29 mouse cellular contexts compared by ENCODE assay signal in the genomic region with DNA sequence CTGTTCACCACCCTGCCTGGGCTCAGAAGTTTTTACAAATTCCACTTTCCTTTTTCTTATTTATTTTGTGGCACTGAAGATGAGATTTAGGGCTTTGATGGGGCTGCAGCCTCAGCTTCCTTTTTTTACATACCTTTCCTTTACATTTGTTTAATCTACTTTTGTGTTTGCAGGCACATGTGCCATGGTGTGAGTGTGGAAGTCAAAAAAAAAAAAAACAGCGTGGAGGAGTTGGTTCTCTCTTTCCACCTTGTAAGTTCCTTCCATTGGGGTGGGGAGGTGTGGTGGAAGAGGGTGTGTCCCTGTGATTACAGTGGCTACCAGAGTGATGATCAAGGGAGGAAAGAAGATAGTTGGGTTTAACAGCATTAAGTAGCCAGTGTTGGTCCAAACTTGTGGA. TPM values are rescaled to one million over a fixed set of nuclear protein-coding genes. Genes with fewer than 3 reads are reported as not detected.
"Had no signal": no experiment of that assay in that cellular context is flagged by ENCODE, and none has a peak within 500 bp of the region (broad histone marks: within the 10 kb centered on the region; RNA-seq: fewer than 3 reads in every experiment).

No protein-coding gene starts in this region.

- H3K4me3 ChIP-seq: gastrocnemius, adult 2 months; heart, adult 2 months; heart, embryonic 13.5 days; heart, embryonic 15.5 days; hindbrain, embryonic 13.5 days; hindbrain, embryonic 15.5 days; kidney, embryonic 15.5 days; limb, embryonic 10.5 days; limb, embryonic 12.5 days; liver, embryonic 13.5 days had no signal

- DNase-seq: gastrocnemius, adult 2 months; gastrocnemius, postnatal 10 days; gastrocnemius, postnatal 25 days; heart, adult 11 months; heart, adult 2 months; heart, postnatal 14 days; heart, postnatal 36 days; kidney, adult 11 months; kidney, adult 2 months; kidney, adult 9 months; kidney, postnatal 14 days; kidney, postnatal 36 days; layer of hippocampus, adult 9-11 months; layer of hippocampus, postnatal 36 days; liver; liver, embryonic 13.5 days had no signal

- H3K36me3 ChIP-seq: heart, embryonic 13.5 days; heart, embryonic 15.5 days; hindbrain, embryonic 13.5 days; hindbrain, embryonic 15.5 days; kidney, embryonic 15.5 days; limb, embryonic 10.5 days; limb, embryonic 12.5 days; liver, embryonic 13.5 days had no signal

- H3K27me3 ChIP-seq: heart, embryonic 13.5 days; heart, embryonic 15.5 days; hindbrain, embryonic 13.5 days; hindbrain, embryonic 15.5 days; kidney, embryonic 15.5 days; limb, embryonic 12.5 days; liver, embryonic 13.5 days had no signal

- H3K9ac ChIP-seq: heart, embryonic 13.5 days; heart, embryonic 15.5 days; hindbrain, embryonic 13.5 days; hindbrain, embryonic 15.5 days; kidney, embryonic 15.5 days; limb, embryonic 12.5 days; liver, embryonic 13.5 days had no signal

- H3K9me3 ChIP-seq: heart, embryonic 13.5 days; heart, embryonic 15.5 days; hindbrain, embryonic 13.5 days; hindbrain, embryonic 15.5 days; kidney, embryonic 15.5 days; limb, embryonic 10.5 days; limb, embryonic 12.5 days; liver, embryonic 13.5 days had no signal

- H3K27ac ChIP-seq: gastrocnemius, adult 2 months; heart, adult 2 months; heart, embryonic 13.5 days; heart, embryonic 15.5 days; hindbrain, embryonic 13.5 days; hindbrain, embryonic 15.5 days; hindbrain, postnatal 0 days; kidney, embryonic 15.5 days; kidney, postnatal 0 days; limb, embryonic 10.5 days; limb, embryonic 12.5 days; liver, embryonic 13.5 days had no signal

- ATAC-seq: hindbrain, postnatal 0 days; intestine, embryonic 16.5 days had no signal

- H3K4me2 ChIP-seq: heart, embryonic 11.5 days; heart, embryonic 13.5 days; heart, embryonic 15.5 days; hindbrain, embryonic 13.5 days; hindbrain, embryonic 15.5 days; kidney, embryonic 15.5 days; limb, embryonic 12.5 days; liver, embryonic 11.5 days; liver, embryonic 13.5 days had no signal

RNA-seq across cellular contexts. Expression of gene Tlr9, which starts 53.4 kb away (rescaled TPM):
- polyA plus RNA-seq: heart, embryonic 11.5 days; heart, embryonic 13.5 days; hindbrain, embryonic 11.5 days; limb, embryonic 10.5 days; limb, embryonic 12.5 days; liver, embryonic 11.5 days had no signal
